Mouse (Mus musculus) kidney, embryonic 15.5 days (tissue): ENCODE measurements around the gene Plxdc1. TPM values are rescaled to one million over a fixed set of nuclear protein-coding genes. Genes with fewer than 3 reads are reported as not detected.
"Not testable (repeated sequence)": the region's sequence is repeated elsewhere in the genome, so short reads cannot be mapped to it uniquely, and the experiment has no call there.

Experiments used
- ATAC-seq: fragments of 200-750 bp; cut with Nextera tagmentation; replicated peaks from 2 replicates; pipeline ENCODE4 v1.8.0; 2017; ENCODE audit warnings: moderate TSS enrichment; ENCODE audit not compliant: low FRiP score
- H3K27ac ChIP-seq: fragments of 300-500 bp; sonication (generic); 2 replicates; pipeline ENCODE4 v1.5.1; 2015; ENCODE audit warnings: mild to moderate bottlenecking, inconsistent platforms
- H3K27me3 ChIP-seq: fragments of 300-500 bp; sonication (generic); 2 replicates; pipeline ENCODE4 v1.6.1; 2015; ENCODE audit warnings: inconsistent platforms
- H3K36me3 ChIP-seq: fragments of 300-500 bp; sonication (generic); 2 replicates; pipeline ENCODE4 v1.6.1; 2015; ENCODE audit warnings: inconsistent platforms
- H3K4me1 ChIP-seq: fragments of 300-500 bp; sonication (generic); 2 replicates; pipeline ENCODE4 v1.6.1; 2015; ENCODE audit warnings: inconsistent platforms
- H3K4me2 ChIP-seq: fragments of 300-500 bp; sonication (generic); 2 replicates; pipeline ENCODE4 v1.6.1; 2015; ENCODE audit warnings: moderate library complexity, mild to moderate bottlenecking, inconsistent platforms
- H3K4me3 ChIP-seq: fragments of 300-500 bp; sonication (generic); replicated peaks from 2 replicates; pipeline ENCODE4 v1.5.1; 2015; ENCODE audit warnings: mild to moderate bottlenecking, inconsistent platforms
- H3K9ac ChIP-seq: fragments of 300-500 bp; sonication (generic); 2 replicates; pipeline ENCODE4 v1.6.1; 2015; ENCODE audit warnings: mild to moderate bottlenecking, inconsistent platforms
- H3K9me3 ChIP-seq: fragments of 300-500 bp; sonication (generic); replicated peaks from 2 replicates; pipeline ENCODE4 v1.6.1; 2016; ENCODE audit warnings: inconsistent platforms
- WGBS: fragments of 180-500 bp; shearing (Covaris S2); methylation state at CpG from one replicate; pipeline ENCODE4 v1.1.7; 2015; ENCODE audit warnings: mixed read lengths; 5-methylcytosine and 5-hydroxymethylcytosine counted together
- polyA plus RNA-seq: library from polyadenylated mRNA; unstranded; fragments of >200 nt; fragmentation: Nextera tagmentation; extraction: Ambion mirVana; gene quantifications from 2 replicates; pipeline ENCODE4 v1.2.1, GENCODE M21; 2015

Gene Plxdc1
- polyA plus RNA-seq, 1 experiment from 2014 or later = 2.0 TPM

DNA sequence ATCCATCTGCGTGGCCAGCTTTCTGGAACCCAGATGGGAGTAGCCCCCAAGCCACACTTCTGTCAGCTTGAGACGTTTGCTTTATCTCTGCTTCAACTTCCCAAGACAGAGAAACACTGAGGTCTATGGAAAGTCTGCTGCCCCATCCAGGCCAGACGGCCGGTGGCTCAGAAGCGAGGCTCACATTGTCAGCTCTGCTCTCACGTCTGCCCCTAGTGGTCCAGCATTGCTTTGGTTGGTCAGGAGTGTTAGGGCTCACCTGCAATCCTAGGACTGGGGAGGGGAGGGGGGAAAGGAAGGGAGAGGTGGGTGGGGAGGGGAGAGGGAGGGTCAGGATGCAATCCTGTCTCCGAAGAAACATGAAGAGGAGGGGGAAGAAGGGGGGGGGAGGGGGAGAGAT, 38.8 kb downstream of the Plxdc1 start:
- peaks cover 10% of the 10 kb centered on the region for H3K4me1 ChIP-seq
- H3K27me3 ChIP-seq = no peaks in the 10 kb centered on the region
- no peak overlapping the region for H3K9ac ChIP-seq
- H3K27ac ChIP-seq = no peak overlapping the region
- H3K4me3 ChIP-seq = no peak overlapping the region
- WGBS = 11% methylated on average over 7 of the region's 7 CpGs
- H3K4me2 ChIP-seq = no peak overlapping the region
- no peaks in the 10 kb centered on the region for H3K9me3 ChIP-seq
- ATAC-seq = no peak
- no peaks in the 10 kb centered on the region for H3K36me3 ChIP-seq

DNA sequence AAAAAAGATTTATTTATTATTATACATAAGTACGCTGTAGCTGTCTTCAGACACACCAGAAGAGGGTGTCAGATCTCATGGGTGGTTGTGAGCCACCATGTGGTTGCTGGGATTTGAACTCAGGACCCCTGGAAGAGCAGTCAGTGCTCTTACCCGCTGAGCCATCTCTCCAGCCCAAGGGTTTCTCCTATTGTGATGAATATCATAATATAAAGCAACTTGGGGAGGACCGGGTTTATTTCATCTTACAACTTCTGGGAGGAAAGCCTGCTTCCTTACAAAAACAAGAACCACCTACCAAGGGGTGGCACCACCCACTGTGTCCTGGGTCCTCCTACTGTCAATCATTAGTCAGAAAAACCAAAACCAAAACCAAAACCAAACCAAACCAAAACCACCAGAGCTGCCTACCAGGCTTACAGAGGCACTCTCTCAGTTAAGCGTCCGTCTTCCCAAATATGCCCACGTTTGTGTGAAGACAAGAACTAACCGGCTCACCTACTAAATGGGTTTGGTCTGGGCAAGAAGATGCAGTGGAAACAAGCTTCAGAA, 40.4 kb downstream of the Plxdc1 start:
- H3K27me3 ChIP-seq, H3K4me3 ChIP-seq, H3K9me3 ChIP-seq, H3K4me2 ChIP-seq, ATAC-seq, H3K9ac ChIP-seq, H3K27ac ChIP-seq, H3K36me3 ChIP-seq: not testable (repeated sequence)
- 94% methylated on average over 7 of the region's 7 CpGs for WGBS
- H3K4me1 ChIP-seq = peaks cover 10% of the 10 kb centered on the region

DNA sequence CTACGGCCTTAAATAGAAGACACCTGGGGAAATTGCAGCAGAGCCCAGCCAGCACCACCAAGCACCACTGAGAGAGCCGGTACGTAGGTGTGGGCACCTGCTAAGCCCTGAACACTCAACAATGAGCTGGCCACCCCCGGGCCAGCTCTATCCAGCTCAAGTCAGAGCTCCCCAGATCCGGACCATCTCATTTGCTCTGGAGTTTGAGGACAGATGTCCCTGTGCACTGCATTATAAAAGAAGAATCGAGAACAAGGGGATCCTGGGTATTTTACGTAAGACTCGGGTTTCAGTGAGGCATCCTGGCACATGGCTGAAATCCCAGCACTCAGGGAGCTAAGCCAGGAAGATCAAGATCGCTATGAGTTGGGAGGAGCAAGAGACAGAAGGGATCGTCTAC, 41.2 kb downstream of the Plxdc1 start:
- 82% methylated on average over 10 of the region's 10 CpGs for WGBS
- no peak overlapping the region for H3K4me3 ChIP-seq
- H3K27ac ChIP-seq = no peak overlapping the region
- H3K9me3 ChIP-seq = no peaks in the 10 kb centered on the region
- peaks cover 6% of the 10 kb centered on the region; the same call in 1 of the 2 replicates for H3K4me1 ChIP-seq
- H3K27me3 ChIP-seq = no peaks in the 10 kb centered on the region
- H3K36me3 ChIP-seq = no peaks in the 10 kb centered on the region
- H3K9ac ChIP-seq = no peak overlapping the region
- H3K4me2 ChIP-seq = no peak overlapping the region
- no peak for ATAC-seq

DNA sequence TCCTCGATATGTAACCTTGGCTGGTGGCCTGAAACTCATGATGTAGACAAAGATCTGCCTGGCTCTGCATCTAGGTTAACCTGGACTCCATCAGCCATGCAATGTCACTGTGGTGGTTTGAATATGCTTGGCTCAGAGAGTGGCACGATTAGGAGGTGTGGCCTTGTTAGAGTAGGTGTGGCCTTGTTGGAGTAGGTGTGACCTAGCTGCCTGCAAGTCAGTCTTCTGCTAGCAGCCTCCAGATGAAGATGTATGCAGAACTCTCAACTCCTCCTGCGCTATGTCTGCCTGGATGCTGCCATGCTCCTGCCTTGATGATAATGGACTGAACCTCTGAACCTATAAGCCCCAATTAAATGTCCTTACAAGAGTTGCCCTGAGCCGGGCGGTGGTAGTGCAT, 43.0 kb downstream of the Plxdc1 start:
- Histone ChIP-seq H3K36me3 (no peaks in the 10 kb centered on the region), H3K4me1 (no peaks in the 10 kb centered on the region), H3K4me2 (no peak overlapping the region), H3K9ac (no peak overlapping the region), H3K9me3 (no peaks in the 10 kb centered on the region), H3K4me3 (no peak overlapping the region), H3K27ac (no peak overlapping the region), H3K27me3 (no peaks in the 10 kb centered on the region)
- 86% methylated on average over 5 of the region's 5 CpGs for WGBS
- ATAC-seq = no peak

DNA sequence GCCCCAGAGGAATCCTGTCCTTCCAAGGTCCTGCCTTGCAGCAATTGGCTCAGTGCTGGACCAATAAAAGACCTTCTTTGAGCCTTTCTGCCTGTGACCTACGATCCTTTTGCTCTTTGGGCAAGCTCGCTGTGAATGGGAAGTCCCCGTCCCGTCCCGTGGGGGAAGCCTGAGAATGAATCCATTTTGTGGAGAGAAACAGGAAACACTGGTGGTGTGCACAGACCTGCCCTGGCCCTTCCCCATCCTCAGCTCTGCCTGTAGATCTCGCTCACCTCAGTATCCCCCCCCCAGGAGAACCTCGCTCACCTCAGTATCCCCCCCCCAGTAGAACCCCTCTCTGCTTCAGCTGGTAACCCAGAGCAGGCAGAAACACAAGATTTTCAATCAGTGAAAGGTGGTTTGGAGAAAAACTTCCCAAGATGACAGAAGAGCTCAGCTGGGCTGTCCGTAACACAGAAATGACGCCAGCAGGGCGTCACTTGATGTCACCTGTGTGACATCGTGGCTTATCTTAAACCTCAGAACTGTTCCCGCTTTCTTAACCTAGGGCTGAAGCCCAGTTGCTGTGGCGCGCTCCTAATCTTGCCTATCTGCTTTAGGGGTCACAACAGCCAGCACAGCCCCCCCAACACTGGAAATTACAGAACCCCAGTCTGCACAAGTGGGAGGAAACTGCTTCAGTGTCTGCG, 43.7 kb downstream of the Plxdc1 start:
- no peak overlapping the region for H3K4me3 ChIP-seq
- H3K9ac ChIP-seq = no peak overlapping the region
- H3K27me3 ChIP-seq = no peaks in the 10 kb centered on the region
- H3K27ac ChIP-seq = no peak overlapping the region
- WGBS = 83% methylated on average over 15 of the region's 15 CpGs
- no peak overlapping the region for H3K4me2 ChIP-seq
- H3K36me3 ChIP-seq = no peaks in the 10 kb centered on the region
- H3K4me1 ChIP-seq = no peaks in the 10 kb centered on the region
- H3K9me3 ChIP-seq = no peaks in the 10 kb centered on the region
- ATAC-seq = no peak

DNA sequence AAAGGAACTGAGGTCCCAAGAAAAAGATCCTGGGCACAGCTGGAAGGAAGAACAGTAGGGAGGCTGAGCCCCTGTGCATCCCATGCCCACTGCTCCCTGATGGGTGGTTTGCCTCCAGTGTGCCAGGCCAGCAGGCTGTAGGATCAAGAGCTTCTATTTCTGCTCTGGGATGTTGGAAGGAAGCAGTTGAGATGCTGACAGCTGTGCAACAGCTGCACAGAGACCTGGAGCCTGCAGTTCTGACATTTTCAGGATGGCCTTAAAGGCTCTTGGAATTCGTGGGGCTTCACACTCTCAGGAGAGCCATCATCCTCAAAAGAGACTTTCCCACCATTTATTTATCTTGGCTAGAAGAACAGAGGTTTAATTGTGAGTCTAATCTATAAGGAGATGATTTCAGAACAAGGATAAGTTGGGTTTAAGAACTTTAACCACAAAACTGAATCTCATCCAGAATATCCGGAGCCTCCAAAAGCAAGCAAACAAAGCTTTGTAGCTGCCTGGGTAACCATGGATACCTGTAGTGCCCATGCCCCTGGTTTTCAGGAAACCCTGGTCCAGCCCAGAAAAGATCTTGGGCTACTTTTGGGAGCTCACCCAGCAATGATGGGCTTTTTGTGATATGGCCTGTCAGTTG, 48.7 kb downstream of the Plxdc1 start:
- Histone ChIP-seq H3K36me3 (no peaks in the 10 kb centered on the region), H3K27ac (no peak overlapping the region), H3K4me1 (no peaks in the 10 kb centered on the region), H3K4me3 (no peak overlapping the region), H3K4me2 (no peak overlapping the region), H3K9ac (no peak overlapping the region), H3K27me3 (no peaks in the 10 kb centered on the region), H3K9me3 (no peaks in the 10 kb centered on the region)
- no peak for ATAC-seq
- WGBS = 49% methylated on average over 2 of the region's 2 CpGs

DNA sequence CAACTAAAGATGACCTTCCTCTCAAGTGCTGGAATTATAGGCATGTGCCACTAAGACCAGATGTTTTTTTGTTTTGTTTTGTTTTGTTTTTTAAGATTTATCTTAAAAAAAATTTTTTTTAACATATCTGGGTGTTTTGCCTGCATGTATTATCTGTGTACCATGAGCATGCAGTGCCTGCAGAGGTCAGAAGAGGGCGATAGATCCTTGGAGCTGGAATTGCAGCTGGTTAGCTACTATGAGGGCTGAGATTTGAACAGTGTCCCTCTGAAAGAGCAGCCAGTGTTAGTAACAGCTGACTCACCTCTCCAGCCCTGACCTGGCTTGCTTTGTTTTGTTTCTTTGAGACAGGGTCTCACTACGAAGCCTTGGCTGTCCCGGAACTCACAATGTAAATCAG, 49.5 kb downstream of the Plxdc1 start:
- 41% methylated on average over 3 of the region's 3 CpGs for WGBS
- Histone ChIP-seq H3K9me3 (no peaks in the 10 kb centered on the region), H3K27me3 (no peaks in the 10 kb centered on the region), H3K9ac (no peak overlapping the region), H3K4me3 (no peak overlapping the region), H3K36me3 (no peaks in the 10 kb centered on the region), H3K4me2 (no peak overlapping the region), H3K27ac (no peak overlapping the region), H3K4me1 (no peaks in the 10 kb centered on the region)
- no peak for ATAC-seq

DNA sequence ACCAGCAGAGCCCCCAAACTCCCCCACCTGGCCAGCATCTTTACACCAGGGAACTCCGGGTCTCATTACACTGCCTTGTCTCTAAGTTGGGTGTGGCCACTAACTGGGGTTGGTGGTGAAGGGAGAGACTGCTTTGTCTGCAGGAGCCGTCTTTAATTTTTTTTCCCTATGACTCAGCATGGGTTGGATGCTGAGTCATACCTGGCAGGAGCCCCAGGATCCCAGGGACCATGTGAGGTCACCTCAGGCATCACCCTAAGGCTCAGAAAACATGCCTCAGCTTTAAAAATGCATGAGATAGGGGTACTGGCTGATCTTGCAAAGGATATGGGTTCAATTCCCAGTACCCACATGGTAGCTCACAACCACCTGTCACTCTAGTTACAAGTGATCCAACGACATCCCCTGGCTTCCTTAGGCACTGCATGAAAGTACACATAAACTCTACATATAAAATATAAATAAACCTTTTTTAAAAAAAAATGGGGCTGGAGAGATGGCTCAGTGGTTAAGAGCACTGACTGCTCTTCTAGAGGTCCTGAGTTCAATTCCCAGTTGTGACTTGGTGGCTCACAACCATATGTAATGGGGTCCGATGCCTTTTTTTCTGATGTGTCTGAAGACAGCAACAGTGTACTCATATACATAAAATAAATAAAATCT, 50.2 kb downstream of the Plxdc1 start:
- H3K9me3 ChIP-seq = no peaks in the 10 kb centered on the region
- no peak overlapping the region for H3K4me3 ChIP-seq
- no peaks in the 10 kb centered on the region for H3K36me3 ChIP-seq
- no peaks in the 10 kb centered on the region for H3K27me3 ChIP-seq
- no peak for ATAC-seq
- H3K27ac ChIP-seq = no peak overlapping the region
- 54% methylated on average over 4 of the region's 4 CpGs for WGBS
- H3K4me1 ChIP-seq = no peaks in the 10 kb centered on the region
- H3K4me2 ChIP-seq = no peak overlapping the region
- no peak overlapping the region for H3K9ac ChIP-seq

DNA sequence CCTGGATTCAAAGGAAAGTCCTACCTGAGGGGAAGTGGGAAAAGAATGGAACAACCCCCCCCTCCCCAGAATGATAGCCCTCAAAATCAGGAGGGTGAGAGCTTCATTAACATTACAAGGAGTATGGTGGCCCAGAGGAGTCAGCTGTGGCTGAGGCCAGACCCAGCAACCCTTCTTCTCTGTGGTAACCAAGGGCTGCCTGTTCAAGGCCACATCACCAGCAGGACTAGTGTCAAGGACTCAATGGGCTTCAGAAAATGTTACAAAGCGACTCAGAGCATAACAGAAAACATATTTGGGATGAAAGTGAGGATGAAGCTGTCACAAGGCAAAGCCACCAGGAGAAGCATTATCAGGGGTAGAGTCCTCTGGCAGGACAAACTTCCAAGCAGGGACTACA, 52.7 kb downstream of the Plxdc1 start:
- Histone ChIP-seq H3K36me3 (no peaks in the 10 kb centered on the region), H3K9me3 (no peaks in the 10 kb centered on the region), H3K27me3 (no peaks in the 10 kb centered on the region), H3K4me2 (no peak overlapping the region), H3K27ac (no peak overlapping the region), H3K9ac (no peak overlapping the region), H3K4me1 (no peaks in the 10 kb centered on the region), H3K4me3 (no peak overlapping the region)
- WGBS = 80% methylated on average over 1 of the region's 1 CpGs
- ATAC-seq = no peak

DNA sequence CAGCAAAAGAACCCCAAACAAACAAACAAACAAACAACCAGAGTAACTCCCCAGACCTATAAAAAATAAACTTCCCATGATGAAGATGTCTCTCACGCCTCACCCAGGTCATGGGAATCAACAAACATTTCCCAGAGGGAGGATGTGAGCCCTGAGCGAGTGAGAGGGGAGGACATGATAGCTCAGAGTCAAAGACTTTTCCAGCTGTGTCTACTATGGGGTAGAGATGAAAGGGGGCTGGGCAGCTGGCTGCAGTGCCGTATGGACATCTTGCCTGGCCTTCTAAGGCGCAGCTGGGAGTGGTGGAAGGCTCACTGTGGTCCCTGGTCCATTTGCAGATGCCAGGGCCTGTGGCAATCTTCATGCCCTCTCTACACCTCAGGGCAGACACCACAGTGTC, 57.3 kb downstream of the Plxdc1 start:
- Histone ChIP-seq H3K27me3 (no peaks in the 10 kb centered on the region), H3K9me3 (no peaks in the 10 kb centered on the region), H3K4me3 (no peak overlapping the region), H3K36me3 (no peaks in the 10 kb centered on the region), H3K27ac (no peak overlapping the region), H3K4me1 (no peaks in the 10 kb centered on the region), H3K4me2 (no peak overlapping the region), H3K9ac (no peak overlapping the region)
- WGBS = 67% methylated on average over 4 of the region's 4 CpGs
- no peak for ATAC-seq

DNA sequence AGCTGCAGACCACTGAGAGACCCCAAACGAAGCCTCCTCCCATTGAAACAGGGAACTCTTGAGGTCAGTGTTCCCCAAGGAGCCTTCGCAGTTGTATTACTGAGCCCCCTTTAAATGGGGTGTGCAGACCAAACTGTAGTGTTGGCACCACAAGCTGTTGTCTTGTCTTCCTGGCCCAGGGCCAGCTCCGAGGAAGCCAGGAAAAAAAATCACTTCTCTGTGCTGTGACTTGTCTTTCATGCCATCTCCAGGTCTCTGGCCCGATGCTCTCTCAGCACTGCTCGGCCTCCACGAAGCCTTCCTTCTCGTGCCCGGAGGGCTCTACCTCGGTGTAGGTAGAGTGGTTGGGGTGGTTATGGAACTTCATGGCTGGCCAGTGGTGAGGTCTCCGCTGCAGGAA, 62.0 kb downstream of the Plxdc1 start:
- Histone ChIP-seq H3K4me3 (no peak overlapping the region), H3K9ac (no peak overlapping the region), H3K27ac (no peak overlapping the region), H3K27me3 (no peaks in the 10 kb centered on the region), H3K36me3 (no peaks in the 10 kb centered on the region), H3K4me2 (no peak overlapping the region), H3K9me3 (no peaks in the 10 kb centered on the region), H3K4me1 (peaks cover 5% of the 10 kb centered on the region; the same call in 1 of the 2 replicates)
- no peak for ATAC-seq
- 90% methylated on average over 10 of the region's 10 CpGs for WGBS

DNA sequence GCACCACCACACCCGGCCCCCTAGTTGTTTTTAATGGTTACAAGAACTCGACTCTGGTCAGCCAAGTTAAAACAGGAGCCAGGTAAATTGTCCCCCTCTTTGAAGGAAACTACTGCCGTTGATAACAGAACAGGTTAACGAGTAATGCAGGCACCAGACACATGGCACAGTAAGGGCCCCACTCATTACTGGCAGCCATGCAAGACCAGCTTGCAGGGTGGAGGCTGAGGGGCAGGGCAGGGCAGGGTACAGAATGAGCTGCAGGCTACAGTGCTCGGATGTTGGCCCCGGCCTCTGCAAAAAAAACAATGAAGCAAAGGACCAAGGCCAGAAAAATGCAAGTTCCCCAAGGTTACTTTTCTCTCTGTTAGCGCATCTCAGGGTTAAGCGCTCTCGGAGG, 62.6 kb downstream of the Plxdc1 start:
- no peaks in the 10 kb centered on the region for H3K27me3 ChIP-seq
- no peaks in the 10 kb centered on the region for H3K9me3 ChIP-seq
- H3K4me3 ChIP-seq = no peak overlapping the region
- peaks cover 5% of the 10 kb centered on the region; the same call in 1 of the 2 replicates for H3K4me1 ChIP-seq
- H3K36me3 ChIP-seq = no peaks in the 10 kb centered on the region
- 61% methylated on average over 9 of the region's 9 CpGs for WGBS
- H3K9ac ChIP-seq = no peak overlapping the region
- peak; percentile 74 for ATAC-seq
- no peak overlapping the region for H3K4me2 ChIP-seq
- no peak overlapping the region for H3K27ac ChIP-seq
